Mouse (Mus musculus) kidney, embryonic 15.5 days (tissue): ENCODE measurements at regions not wholly inside any gene's neighbourhood (a gene's known extent, or its start where the extent isn't known, plus 50 kb on each side); places are given as distances from the start of the nearest gene placed in this dataset.

Experiments
- ATAC-seq: fragments of 200-750 bp; cut with Nextera tagmentation; replicated peaks from 2 replicates; pipeline ENCODE4 v1.8.0; 2017; ENCODE audit warnings: moderate TSS enrichment; ENCODE audit not compliant: low FRiP score
- H3K27ac ChIP-seq: fragments of 300-500 bp; sonication (generic); 2 replicates; pipeline ENCODE4 v1.5.1; 2015; ENCODE audit warnings: mild to moderate bottlenecking, inconsistent platforms
- H3K27me3 ChIP-seq: fragments of 300-500 bp; sonication (generic); 2 replicates; pipeline ENCODE4 v1.6.1; 2015; ENCODE audit warnings: inconsistent platforms
- H3K36me3 ChIP-seq: fragments of 300-500 bp; sonication (generic); 2 replicates; pipeline ENCODE4 v1.6.1; 2015; ENCODE audit warnings: inconsistent platforms
- H3K4me1 ChIP-seq: fragments of 300-500 bp; sonication (generic); 2 replicates; pipeline ENCODE4 v1.6.1; 2015; ENCODE audit warnings: inconsistent platforms
- H3K4me2 ChIP-seq: fragments of 300-500 bp; sonication (generic); 2 replicates; pipeline ENCODE4 v1.6.1; 2015; ENCODE audit warnings: moderate library complexity, mild to moderate bottlenecking, inconsistent platforms
- H3K4me3 ChIP-seq: fragments of 300-500 bp; sonication (generic); replicated peaks from 2 replicates; pipeline ENCODE4 v1.5.1; 2015; ENCODE audit warnings: mild to moderate bottlenecking, inconsistent platforms
- H3K9ac ChIP-seq: fragments of 300-500 bp; sonication (generic); 2 replicates; pipeline ENCODE4 v1.6.1; 2015; ENCODE audit warnings: mild to moderate bottlenecking, inconsistent platforms
- H3K9me3 ChIP-seq: fragments of 300-500 bp; sonication (generic); replicated peaks from 2 replicates; pipeline ENCODE4 v1.6.1; 2016; ENCODE audit warnings: inconsistent platforms
- WGBS: fragments of 180-500 bp; shearing (Covaris S2); methylation state at CpG from one replicate; pipeline ENCODE4 v1.1.7; 2015; ENCODE audit warnings: mixed read lengths; 5-methylcytosine and 5-hydroxymethylcytosine counted together

GRCm38 (mm10) chr7:129689464-129689863, 97.8 kb downstream of the Wdr11 start:
- Histone ChIP-seq H3K4me1 (peaks cover 53% of the 10 kb centered on the region), H3K4me3 (no peak overlapping the region), H3K4me2 (no peak overlapping the region), H3K36me3 (no peaks in the 10 kb centered on the region), H3K27me3 (no peaks in the 10 kb centered on the region), H3K9ac (no peak overlapping the region), H3K27ac (no peak overlapping the region), H3K9me3 (no peaks in the 10 kb centered on the region)
- ATAC-seq = no peak
- WGBS = 91% methylated on average over 3 of the region's 3 CpGs

GRCm38 (mm10) chr7:129690868-129691267, 99.2 kb downstream of the Wdr11 start:
- ATAC-seq = no peak
- Histone ChIP-seq H3K9ac (no peak overlapping the region), H3K27ac (no peak overlapping the region), H3K9me3 (no peaks in the 10 kb centered on the region), H3K4me2 (no peak overlapping the region), H3K4me1 (peaks cover 49% of the 10 kb centered on the region), H3K27me3 (no peaks in the 10 kb centered on the region), H3K4me3 (no peak overlapping the region), H3K36me3 (no peaks in the 10 kb centered on the region)
- 85% methylated on average over 6 of the region's 6 CpGs for WGBS

DNA sequence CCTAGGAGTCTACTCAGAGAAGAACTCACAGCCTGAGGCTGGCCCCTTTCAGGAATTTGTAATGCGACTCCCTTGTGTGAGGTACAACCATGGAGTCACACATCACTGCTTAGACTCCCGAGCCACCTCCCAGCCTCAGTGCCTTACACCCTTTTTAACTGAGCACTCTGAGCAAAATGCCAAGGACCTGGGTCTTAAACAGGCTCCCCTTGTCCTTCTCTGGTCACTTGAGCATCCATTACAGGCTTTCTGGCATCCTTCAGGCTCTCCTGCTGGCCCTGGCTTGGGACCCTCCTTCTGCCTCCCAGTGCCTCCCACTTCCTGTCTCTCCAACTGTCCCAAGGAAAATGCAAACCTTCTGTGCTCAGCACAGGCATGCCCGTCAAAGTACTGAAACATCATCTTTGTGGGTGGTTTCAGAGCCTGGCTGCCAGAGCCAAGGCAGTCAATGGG, 100.0 kb downstream of the Wdr11 start:
- H3K4me3 ChIP-seq = no peak overlapping the region
- peak; percentile 84 for ATAC-seq
- peaks cover 45% of the 10 kb centered on the region for H3K4me1 ChIP-seq
- WGBS = 16% methylated on average over 3 of the region's 3 CpGs
- H3K9me3 ChIP-seq = no peaks in the 10 kb centered on the region
- H3K36me3 ChIP-seq = no peaks in the 10 kb centered on the region
- peak overlapping the region; percentile 3; the same call in 1 of the 2 replicates for H3K4me2 ChIP-seq
- no peak overlapping the region for H3K9ac ChIP-seq
- no peaks in the 10 kb centered on the region for H3K27me3 ChIP-seq
- H3K27ac ChIP-seq = peak overlapping the region; percentile 84

DNA sequence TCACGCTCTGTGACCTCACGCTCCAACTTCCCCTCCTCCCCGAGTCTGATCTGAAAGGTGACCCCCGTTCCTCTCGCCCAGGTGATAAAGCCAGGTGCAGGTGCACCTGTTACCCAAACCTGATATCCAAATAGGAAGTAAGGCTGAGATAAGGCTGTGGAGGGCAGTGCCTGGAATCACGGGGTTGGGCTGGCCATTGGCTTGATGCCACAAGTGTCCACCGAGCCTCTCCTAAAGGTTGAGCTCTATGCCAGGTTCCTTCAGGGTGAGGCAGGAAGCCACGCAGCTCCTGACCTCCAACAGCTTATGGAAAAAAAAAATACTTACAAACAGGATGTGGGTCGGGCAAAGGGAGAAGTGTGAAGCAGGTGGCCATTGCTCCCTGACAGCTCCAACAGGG, 102.0 kb downstream of the Wdr11 start:
- no peak for ATAC-seq
- H3K27ac ChIP-seq = 0 out of 2 replicates have a peak overlapping the region, but pooled peaks have one; percentile 14

GRCm38 (mm10) chr7:129694168-129694567, 102.5 kb downstream of the Wdr11 start:
- no peaks in the 10 kb centered on the region for H3K9me3 ChIP-seq
- H3K9ac ChIP-seq = no peak overlapping the region
- no peaks in the 10 kb centered on the region for H3K36me3 ChIP-seq
- peaks cover 33% of the 10 kb centered on the region for H3K4me1 ChIP-seq
- ATAC-seq = no peak
- no peak overlapping the region for H3K27ac ChIP-seq
- H3K4me2 ChIP-seq = no peak overlapping the region
- no peak overlapping the region for H3K4me3 ChIP-seq
- H3K27me3 ChIP-seq = no peaks in the 10 kb centered on the region

More for the DNA sequence above, 102.0 kb downstream of the Wdr11 start:
- Histone ChIP-seq H3K4me3 (no peak overlapping the region), H3K4me2 (no peak overlapping the region), H3K9ac (no peak overlapping the region), H3K4me1 (peaks cover 33% of the 10 kb centered on the region), H3K36me3 (no peaks in the 10 kb centered on the region), H3K27me3 (no peaks in the 10 kb centered on the region), H3K9me3 (no peaks in the 10 kb centered on the region)
- WGBS = 73% methylated on average over 9 of the region's 9 CpGs

DNA sequence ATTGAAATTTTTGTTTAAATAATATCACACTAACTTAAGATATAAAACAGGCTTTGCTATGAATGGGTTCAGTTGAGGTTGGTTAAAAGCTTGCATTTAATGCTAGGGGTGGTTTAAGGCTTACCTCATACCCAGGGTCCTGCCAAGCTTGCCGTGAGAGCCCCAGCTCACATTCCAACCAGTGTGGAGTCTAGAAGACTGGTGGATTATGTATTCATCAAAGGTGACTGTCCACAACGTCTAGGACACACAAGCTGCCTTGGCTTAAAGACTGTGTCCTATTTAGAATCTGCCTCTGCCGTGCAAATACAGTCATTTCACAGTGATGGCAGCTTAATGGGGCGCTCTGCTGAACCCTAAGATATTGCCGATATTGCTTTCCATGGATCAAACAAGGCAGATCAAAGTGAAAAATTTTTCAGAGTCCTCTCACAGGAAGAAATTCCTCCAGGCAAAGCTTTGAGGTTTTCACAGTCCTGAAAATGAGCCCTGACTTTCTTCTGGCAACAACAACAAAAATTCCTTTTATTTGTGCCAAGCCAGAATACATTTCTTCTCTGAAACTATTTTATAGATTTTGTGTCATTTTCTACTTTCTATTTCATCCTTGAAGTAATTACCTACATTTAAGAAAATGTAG, 108.4 kb downstream of the Wdr11 start:
- H3K27ac ChIP-seq = no peak overlapping the region
- WGBS = 65% methylated on average over 5 of the region's 5 CpGs
- ATAC-seq = no peak
- no peak overlapping the region for H3K9ac ChIP-seq
- no peak overlapping the region for H3K4me3 ChIP-seq
- H3K36me3 ChIP-seq = no peaks in the 10 kb centered on the region
- no peak overlapping the region for H3K4me2 ChIP-seq
- peaks cover 9% of the 10 kb centered on the region for H3K4me1 ChIP-seq
- no peaks in the 10 kb centered on the region for H3K27me3 ChIP-seq
- H3K9me3 ChIP-seq = no peaks in the 10 kb centered on the region

- 85% methylated on average over 6 of the region's 6 CpGs for WGBS
- no peak for ATAC-seq
- Histone ChIP-seq H3K9me3 (no peaks in the 10 kb centered on the region), H3K27me3 (no peaks in the 10 kb centered on the region), H3K9ac (no peak overlapping the region), H3K4me3 (no peak overlapping the region), H3K4me2 (no peak overlapping the region), H3K4me1 (peaks cover 9% of the 10 kb centered on the region), H3K36me3 (no peaks in the 10 kb centered on the region), H3K27ac (no peak overlapping the region)
Observed at GRCm38 (mm10) chr7:129727559-129727958, 135.9 kb downstream of the Wdr11 start.

DNA sequence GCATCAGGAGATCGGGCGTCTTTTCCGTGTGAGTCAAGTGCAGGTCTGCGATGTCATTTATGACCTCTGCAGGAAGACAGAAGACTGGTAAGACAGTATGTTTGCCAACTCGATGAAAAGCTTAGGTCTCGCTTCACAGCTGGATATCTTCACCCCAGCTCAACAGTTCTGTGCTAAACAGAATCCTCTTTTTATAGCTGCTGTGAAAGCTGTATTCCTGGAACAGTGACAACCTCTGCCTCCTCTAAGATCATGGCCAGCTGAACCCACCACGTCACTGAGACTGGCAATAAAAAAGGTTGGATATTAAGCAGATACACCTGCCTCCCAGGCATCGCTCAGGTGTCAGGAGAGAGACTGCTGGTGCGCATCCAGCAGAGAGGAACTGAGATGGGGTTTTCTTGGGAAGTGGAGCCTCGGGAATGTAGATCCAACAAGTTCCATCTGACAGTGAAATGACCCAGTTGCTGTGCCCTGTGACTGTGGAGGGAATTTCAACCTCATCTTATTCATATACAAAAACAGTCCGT, 138.1 kb downstream of the Wdr11 start:
- ATAC-seq = no peak
- H3K4me3 ChIP-seq = no peak overlapping the region
- no peaks in the 10 kb centered on the region for H3K36me3 ChIP-seq
- H3K9me3 ChIP-seq = no peaks in the 10 kb centered on the region
- H3K27ac ChIP-seq = peak overlapping the region; percentile 32; the same call in 1 of the 2 replicates
- H3K27me3 ChIP-seq = no peaks in the 10 kb centered on the region
- peaks cover 9% of the 10 kb centered on the region for H3K4me1 ChIP-seq
- WGBS = 42% methylated on average over 11 of the region's 11 CpGs
- H3K4me2 ChIP-seq = no peak overlapping the region
- no peak overlapping the region for H3K9ac ChIP-seq

GRCm38 (mm10) chr7:129730785-129731352, 139.2 kb downstream of the Wdr11 start:
- ATAC-seq = no peak
- 0 out of 2 replicates have a peak overlapping the region, but pooled peaks have one; percentile 41 for H3K27ac ChIP-seq

GRCm38 (mm10) chr7:129742657-129743056, 151.0 kb downstream of the Wdr11 start:
- Histone ChIP-seq H3K9me3 (no peaks in the 10 kb centered on the region), H3K27me3 (no peaks in the 10 kb centered on the region), H3K4me3 (no peak overlapping the region), H3K9ac (no peak overlapping the region), H3K4me2 (no peak overlapping the region), H3K27ac (no peak overlapping the region), H3K4me1 (peaks cover 15% of the 10 kb centered on the region), H3K36me3 (no peaks in the 10 kb centered on the region)
- no peak for ATAC-seq
- 86% methylated on average over 4 of the region's 4 CpGs for WGBS

More at GRCm38 (mm10) chr7:129730785-129731352, 139.2 kb downstream of the Wdr11 start:
- Histone ChIP-seq H3K9ac (no peak overlapping the region), H3K36me3 (no peaks in the 10 kb centered on the region), H3K27me3 (no peaks in the 10 kb centered on the region), H3K4me2 (no peak overlapping the region), H3K9me3 (no peaks in the 10 kb centered on the region), H3K4me1 (peaks cover 9% of the 10 kb centered on the region), H3K4me3 (no peak overlapping the region)
- WGBS = 51% methylated on average over 7 of the region's 7 CpGs

GRCm38 (mm10) chr7:129743955-129744666, 152.4 kb downstream of the Wdr11 start:
- Histone ChIP-seq H3K9ac (no peak overlapping the region), H3K27me3 (no peaks in the 10 kb centered on the region), H3K36me3 (no peaks in the 10 kb centered on the region), H3K4me3 (no peak overlapping the region), H3K4me2 (peak overlapping the region; percentile 23; the same call in 1 of the 2 replicates), H3K9me3 (no peaks in the 10 kb centered on the region), H3K4me1 (peaks cover 15% of the 10 kb centered on the region), H3K27ac (peak overlapping the region; percentile 15; the same call in 1 of the 2 replicates)
- WGBS = 31% methylated on average over 16 of the region's 16 CpGs
- ATAC-seq = 0 out of 2 replicates have a peak, but pooled peaks have one; percentile 29

DNA sequence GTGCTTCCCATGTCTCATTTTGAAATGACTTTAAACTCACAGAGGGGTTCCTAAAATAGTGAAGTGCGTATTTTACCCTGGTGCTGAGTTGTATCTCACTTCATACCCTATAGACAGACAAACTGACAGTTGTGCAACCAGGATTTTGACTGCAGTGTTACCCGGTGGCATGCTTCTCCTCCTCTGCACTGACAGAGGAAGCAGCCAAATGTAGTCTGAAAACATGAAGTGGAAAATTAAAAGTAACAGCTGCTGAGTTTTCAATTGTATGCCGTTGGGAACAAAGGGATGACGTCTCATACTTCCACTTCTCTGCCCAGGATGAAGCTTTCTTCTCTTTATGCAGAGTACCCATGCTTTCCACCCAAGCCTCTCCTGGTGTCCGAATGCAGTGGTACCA, 155.0 kb downstream of the Wdr11 start:
- ATAC-seq = no peak

More for the DNA sequence above, 155.0 kb downstream of the Wdr11 start:
- H3K4me3 ChIP-seq = no peak overlapping the region
- H3K9me3 ChIP-seq = no peaks in the 10 kb centered on the region
- no peaks in the 10 kb centered on the region for H3K36me3 ChIP-seq
- 78% methylated on average over 5 of the region's 5 CpGs for WGBS
- H3K27me3 ChIP-seq = no peaks in the 10 kb centered on the region
- no peak overlapping the region for H3K9ac ChIP-seq
- H3K4me2 ChIP-seq = no peak overlapping the region
- H3K4me1 ChIP-seq = peaks cover 18% of the 10 kb centered on the region
- no peak overlapping the region for H3K27ac ChIP-seq
